Mouse (Mus musculus) liver, postnatal 0 days (tissue): ENCODE data around the gene Ubtf. TPM values are rescaled to one million over a fixed set of nuclear protein-coding genes. Genes with fewer than 3 reads are reported as not detected.
"Not testable (repeated sequence)": the region's sequence is repeated elsewhere in the genome, so short reads cannot be mapped to it uniquely, and the experiment has no call there.

Experiments used
- ATAC-seq: fragments of 200-750 bp; cut with Nextera tagmentation; 2 replicates; pipeline ENCODE4 v1.8.0; 2017; ENCODE audit warnings: mild to moderate bottlenecking, moderate library complexity
- DNase-seq: peaks from one replicate; pipeline ENCODE4 v3.0.0-alpha.2; 2016
- H3K27ac ChIP-seq: fragments of 300-500 bp; sonication (generic); 2 replicates; pipeline ENCODE4 v1.5.1; 2014; ENCODE audit warnings: antibody characterized with exemption, moderate library complexity, mild to moderate bottlenecking, low read depth
- H3K27me3 ChIP-seq: fragments of 300-500 bp; sonication (generic); 2 replicates; pipeline ENCODE4 v1.6.1; 2014; ENCODE audit warnings: low read length, control low read depth, mixed read lengths; ENCODE audit not compliant: insufficient read depth
- H3K36me3 ChIP-seq: fragments of 300-500 bp; sonication (generic); replicated peaks from 2 replicates; pipeline ENCODE4 v1.6.1; 2014; ENCODE audit warnings: mild to moderate bottlenecking, control low read depth, low read length, moderate library complexity, mixed read lengths; ENCODE audit not compliant: insufficient read depth
- H3K4me1 ChIP-seq: fragments of 300-500 bp; sonication (generic); 2 replicates; pipeline ENCODE4 v1.6.1; 2014; ENCODE audit warnings: antibody characterized with exemption, mild to moderate bottlenecking, control low read depth; ENCODE audit not compliant: insufficient read depth
- H3K4me2 ChIP-seq: fragments of 300-500 bp; sonication (generic); 2 replicates; pipeline ENCODE4 v1.6.1; 2014; ENCODE audit warnings: low read depth, mild to moderate bottlenecking, low read length, moderate library complexity, mixed read lengths
- H3K4me3 ChIP-seq: fragments of 300-500 bp; sonication (generic); 2 replicates; pipeline ENCODE4 v1.5.1; 2014; ENCODE audit warnings: low read depth, low read length
- H3K9ac ChIP-seq: fragments of 300-500 bp; sonication (generic); replicated peaks from 2 replicates; pipeline ENCODE4 v1.6.1; 2014; ENCODE audit warnings: mild to moderate bottlenecking, moderate library complexity
- H3K9me3 ChIP-seq: fragments of 300-500 bp; sonication (generic); 2 replicates; pipeline ENCODE4 v1.6.1; 2016; ENCODE audit warnings: mild to moderate bottlenecking, control low read depth, low read length, mixed read lengths
- CTCF ChIP-seq: sonication (generic); IDR thresholded peaks from 2 replicates; pipeline ENCODE4 v1.5.1; 2016; ENCODE audit warnings: antibody characterized with exemption, low read depth
- EP300 ChIP-seq: IDR thresholded peaks from 2 replicates; pipeline ENCODE4 v1.6.1; 2016; ENCODE audit warnings: antibody characterized with exemption, low read depth, mild to moderate bottlenecking
- WGBS: fragments of 180-500 bp; shearing (Covaris S2); extraction: QIAGEN DNeasy Blood & Tissue Kit; methylation state at CpG from one replicate; pipeline ENCODE4 v1.1.7; 2014; ENCODE audit not compliant: insufficient replicate concordance; 5-methylcytosine and 5-hydroxymethylcytosine counted together
- polyA plus RNA-seq: library from polyadenylated mRNA; unstranded; fragments of >200 nt; fragmentation: Nextera tagmentation; extraction: Ambion mirVana; gene quantifications from 2 replicates; pipeline ENCODE4 v1.2.1, GENCODE M21; 2015

The Ubtf gene
- polyA plus RNA-seq, 1 experiment from 2014 or later = 32.5 TPM

DNA sequence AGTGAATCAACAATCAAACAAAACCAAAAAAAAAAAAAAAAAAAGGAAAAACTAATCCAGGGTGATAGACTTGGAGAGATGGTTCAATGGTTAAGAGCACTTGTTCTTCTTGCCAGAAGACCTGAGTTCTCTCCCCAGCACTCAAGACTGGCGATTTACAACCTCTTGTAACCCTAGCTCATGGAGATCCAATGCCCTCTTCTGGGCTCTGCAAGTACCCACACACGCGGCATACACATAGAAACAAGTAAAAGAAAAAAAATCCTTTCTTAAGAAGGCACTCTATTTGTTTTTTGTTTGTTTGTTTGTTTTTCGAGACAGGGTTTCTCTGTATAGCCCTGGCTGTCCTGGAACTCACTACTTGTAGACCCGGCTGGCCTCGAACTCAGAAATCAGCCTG, 35.6 kb downstream of the Ubtf start:
- 79% methylated on average over 6 of the region's 6 CpGs for WGBS

DNA sequence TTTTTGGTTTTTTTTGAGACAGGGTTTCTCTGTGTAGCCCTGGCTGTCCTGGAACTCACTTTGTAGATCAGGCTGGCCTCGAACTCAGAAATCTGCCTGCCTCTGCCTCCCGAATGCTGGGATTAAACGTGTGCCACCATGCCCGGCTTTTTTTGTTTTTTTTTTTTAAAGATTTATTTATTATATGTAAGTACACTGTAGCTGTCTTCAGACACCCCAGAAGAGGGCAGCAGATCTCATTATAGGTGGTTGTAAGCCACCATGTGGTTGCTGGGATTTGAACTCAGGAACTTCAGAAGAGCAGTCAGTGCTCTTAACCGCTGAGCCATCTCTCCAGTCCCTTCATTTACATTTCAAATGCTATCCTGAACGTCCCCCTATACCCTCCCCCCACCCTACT, 39.3 kb downstream of the Ubtf start:
- peaks cover 12% of the 10 kb centered on the region; the same call in 1 of the 2 replicates for H3K4me1 ChIP-seq
- H3K27ac ChIP-seq, DNase-seq, ATAC-seq, H3K27me3 ChIP-seq, H3K36me3 ChIP-seq, H3K9me3 ChIP-seq, H3K4me3 ChIP-seq, H3K4me2 ChIP-seq, H3K9ac ChIP-seq: not testable (repeated sequence)
- 57% methylated on average over 6 of the region's 6 CpGs for WGBS

More for the DNA sequence above, 35.6 kb downstream of the Ubtf start:
- H3K9me3 ChIP-seq = no peaks in the 10 kb centered on the region
- TF ChIP-seq EP300 (no peak), CTCF (no peak)
- no peak overlapping the region for H3K27ac ChIP-seq
- peaks cover 15% of the 10 kb centered on the region for H3K36me3 ChIP-seq
- H3K9ac ChIP-seq = peak overlapping the region; percentile 42; the same call in 1 of the 2 replicates
- ATAC-seq = no peak
- no peaks in the 10 kb centered on the region for H3K27me3 ChIP-seq
- peak overlapping the region; percentile 90; the same call in 1 of the 2 replicates for H3K4me3 ChIP-seq
- H3K4me1 ChIP-seq = peaks cover 15% of the 10 kb centered on the region
- no peak for DNase-seq
- peak overlapping the region; percentile 68 for H3K4me2 ChIP-seq

GRCm38 (mm10) chr11:102279595-102279994, 39.9 kb downstream of the Ubtf start:
- H3K4me1 ChIP-seq = peaks cover 12% of the 10 kb centered on the region; the same call in 1 of the 2 replicates
- DNase-seq (no peak), ATAC-seq (no peak)
- no peaks in the 10 kb centered on the region for H3K36me3 ChIP-seq
- no peak overlapping the region for H3K4me3 ChIP-seq
- H3K9me3 ChIP-seq = no peaks in the 10 kb centered on the region
- no peaks in the 10 kb centered on the region for H3K27me3 ChIP-seq
- H3K4me2 ChIP-seq = no peak overlapping the region
- no peak overlapping the region for H3K27ac ChIP-seq
- H3K9ac ChIP-seq = no peak overlapping the region
- TF ChIP-seq CTCF (no peak), EP300 (no peak)
- WGBS = 88% methylated on average over 3 of the region's 3 CpGs

GRCm38 (mm10) chr11:102277754-102278153, 41.8 kb downstream of the Ubtf start:
- ATAC-seq (no peak), DNase-seq (no peak)
- WGBS = 85% methylated on average over 9 of the region's 12 CpGs
- Histone ChIP-seq H3K4me3 (no peak overlapping the region), H3K27me3 (no peaks in the 10 kb centered on the region), H3K4me2 (no peak overlapping the region), H3K9me3 (no peaks in the 10 kb centered on the region), H3K4me1 (peaks cover 9% of the 10 kb centered on the region; the same call in 1 of the 2 replicates), H3K36me3 (no peaks in the 10 kb centered on the region), H3K9ac (no peak overlapping the region), H3K27ac (no peak overlapping the region)
- TF ChIP-seq EP300 = no peak
- no peak for TF ChIP-seq CTCF

GRCm38 (mm10) chr11:102276411-102276915, 43.1 kb downstream of the Ubtf start:
- Histone ChIP-seq H3K27ac (no peak overlapping the region), H3K9me3 (no peaks in the 10 kb centered on the region), H3K4me2 (peak overlapping the region; percentile 66), H3K4me3 (peak overlapping the region; percentile 1; the same call in 1 of the 2 replicates), H3K4me1 (peaks cover 9% of the 10 kb centered on the region; the same call in 1 of the 2 replicates), H3K27me3 (no peaks in the 10 kb centered on the region), H3K36me3 (no peaks in the 10 kb centered on the region), H3K9ac (no peak overlapping the region)
- peak; percentile 65 for ATAC-seq
- 1% methylated on average over 33 of the region's 33 CpGs for WGBS
- DNase-seq = peak; percentile 47
- TF ChIP-seq EP300 = no peak
- TF ChIP-seq CTCF = no peak

DNA sequence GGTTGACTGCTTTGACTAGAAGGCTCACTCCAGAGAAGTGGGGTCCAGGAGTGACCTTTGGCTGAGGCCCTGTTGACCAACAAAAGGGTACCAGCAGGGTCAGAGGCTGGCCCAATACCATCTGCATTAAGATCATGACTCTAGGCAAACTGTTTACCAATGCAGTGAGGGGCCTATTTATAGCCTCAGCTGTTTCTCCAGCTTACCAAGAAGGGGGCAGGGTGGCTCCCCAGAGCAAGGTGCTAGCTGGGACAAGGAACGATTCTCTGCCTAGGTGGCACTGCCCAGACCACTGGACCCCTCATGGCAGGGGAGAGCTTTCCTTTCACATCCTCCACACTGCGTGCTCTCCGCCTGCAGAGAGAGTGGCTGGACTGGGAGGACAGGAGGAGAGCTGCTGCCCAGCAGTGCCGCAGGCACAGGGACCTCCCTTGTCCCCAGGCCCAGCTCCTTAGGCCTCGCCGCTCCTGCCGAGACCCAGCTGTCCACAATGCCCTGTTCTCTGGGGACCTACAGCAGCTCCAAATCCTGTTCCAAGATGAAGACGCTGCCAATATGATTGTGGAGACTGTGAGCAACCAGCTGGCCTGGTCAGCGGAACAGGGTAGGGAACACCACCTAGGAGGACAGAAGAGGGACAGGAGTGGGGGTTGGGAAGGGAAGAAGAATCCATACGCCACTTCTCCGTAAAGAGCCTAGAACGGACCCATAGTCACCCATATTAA, 50.9 kb downstream of the Ubtf start, which contains the start of gene Asb16:
Gene Asb16 (plus strand): TSS at position 224 of the 725 bp plus-strand sequence.
- Histone ChIP-seq H3K4me1 (0 out of 2 replicates have a peak, but pooled peaks cover 4% of the 10 kb centered on the region), H3K9ac (no peak within 1 kb of the TSS), H3K4me2 (peak within 1 kb of the TSS; percentile 11; the same call in 1 of the 2 replicates), H3K27me3 (no peaks in the 10 kb centered on the region), H3K36me3 (no peaks in the 10 kb centered on the region), H3K4me3 (no peak within 1 kb of the TSS), H3K27ac (no peak within 1 kb of the TSS), H3K9me3 (no peaks in the 10 kb centered on the region)
- ATAC-seq = no peak
- no peak for DNase-seq
- TF ChIP-seq EP300 (no peak), CTCF (no peak)
- WGBS = 82% methylated on average over 12 of the region's 12 CpGs
